Mouse (Mus musculus) cerebellum, adult (tissue): ENCODE data around the gene Gm30191.
"Not testable (repeated sequence)": the region's sequence is repeated elsewhere in the genome, so short reads cannot be mapped to it uniquely, and the experiment has no call there.

Source experiments
- ATAC-seq: cut with Nextera tagmentation; 2 replicates; pipeline ENCODE4 v1.9.2; 2017; ENCODE audit warnings: mild to moderate bottlenecking, moderate library complexity, mixed read lengths; ENCODE audit not compliant: insufficient number of reproducible peaks, low FRiP score, low TSS enrichment

Gene Gm30191

DNA sequence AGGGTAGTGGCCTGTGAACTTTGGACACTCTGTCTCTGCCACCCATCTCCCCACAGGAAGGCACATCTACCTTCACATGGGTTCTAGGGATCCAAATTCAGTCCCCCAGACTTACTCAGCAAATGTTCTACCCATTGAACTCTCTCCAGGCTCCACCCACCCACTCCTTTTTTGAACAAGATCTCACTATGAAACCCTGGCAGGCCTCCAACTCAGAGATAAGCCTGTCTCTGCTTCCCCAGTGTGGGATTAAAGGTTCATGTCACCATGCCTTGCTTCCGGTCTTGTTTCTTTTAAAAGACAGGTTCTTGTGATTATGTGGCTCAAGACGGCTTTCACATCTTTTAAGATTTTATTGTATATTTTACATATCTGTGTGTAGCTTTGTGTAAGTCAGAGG lies 38.2 kb downstream of the Gm30191 start:
- ATAC-seq, result no peak

DNA sequence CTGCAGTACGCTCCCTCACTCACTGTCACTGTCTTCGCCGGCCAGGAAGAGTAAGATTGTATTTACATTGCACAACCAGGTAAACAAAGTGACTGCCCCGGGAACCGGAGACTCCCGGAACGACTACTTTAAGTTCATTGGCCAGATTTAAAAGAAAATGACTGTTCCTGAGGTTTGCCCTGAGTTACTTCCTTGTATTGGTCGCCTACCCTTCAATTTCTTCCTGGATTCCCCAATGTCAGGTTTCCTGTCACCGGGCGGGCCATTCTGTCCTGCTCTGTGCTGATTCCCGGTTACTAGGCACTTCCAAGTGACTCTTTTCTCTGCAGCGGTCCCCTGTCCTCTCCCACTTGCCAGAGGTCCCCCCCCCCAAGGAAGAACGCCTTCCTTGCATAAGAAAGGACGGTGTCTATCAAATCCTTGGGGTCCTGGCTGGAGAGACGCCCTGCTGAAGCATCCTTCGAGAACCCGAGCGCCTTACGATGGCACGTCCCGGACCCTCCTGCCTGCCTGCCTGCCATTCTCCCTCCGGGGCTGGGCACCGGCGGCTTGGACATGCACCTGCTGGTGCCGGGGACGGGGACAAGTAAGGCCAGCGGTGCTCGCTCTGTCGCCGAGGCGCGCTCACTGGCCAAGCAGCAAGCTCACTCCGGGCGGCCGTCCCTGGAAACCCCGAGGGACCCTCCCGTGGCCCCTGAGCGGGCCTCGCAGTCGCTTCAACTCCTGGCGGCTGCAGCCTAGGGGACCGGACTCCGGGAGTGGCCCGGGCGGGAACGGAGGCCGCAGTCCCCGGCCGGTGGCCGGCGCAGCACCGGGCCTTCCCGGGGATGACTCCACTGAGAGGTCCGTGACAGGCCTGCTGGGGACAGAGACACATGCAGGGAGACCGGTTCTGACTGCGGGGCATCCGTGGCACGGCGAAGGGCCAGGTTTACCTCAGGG lies 39.8 kb downstream of the Gm30191 start:
- peak; percentile 60; the same call in 1 of the 2 replicates for ATAC-seq

DNA sequence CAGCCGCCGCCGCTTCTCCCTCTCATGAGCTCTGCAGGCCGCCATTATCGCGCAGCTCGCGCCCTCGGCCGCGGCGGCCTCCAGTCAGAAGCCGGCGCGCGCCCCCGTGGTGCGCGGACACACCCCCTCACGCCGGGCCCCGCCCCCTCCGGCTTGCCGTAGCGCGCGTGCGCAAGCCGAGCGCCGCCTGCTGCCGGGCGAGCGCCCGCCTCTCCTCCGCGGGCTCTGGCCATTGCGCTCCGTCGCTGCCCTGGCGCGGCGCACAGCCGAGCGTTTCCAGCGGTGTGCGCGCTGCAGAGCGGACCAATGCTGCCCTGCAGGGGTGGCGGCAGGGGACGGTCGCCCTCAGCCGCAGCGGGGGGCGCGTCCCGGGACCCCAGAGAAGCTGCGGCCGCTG lies 40.4 kb downstream of the Gm30191 start:
- ATAC-seq, result peak; percentile 88

DNA sequence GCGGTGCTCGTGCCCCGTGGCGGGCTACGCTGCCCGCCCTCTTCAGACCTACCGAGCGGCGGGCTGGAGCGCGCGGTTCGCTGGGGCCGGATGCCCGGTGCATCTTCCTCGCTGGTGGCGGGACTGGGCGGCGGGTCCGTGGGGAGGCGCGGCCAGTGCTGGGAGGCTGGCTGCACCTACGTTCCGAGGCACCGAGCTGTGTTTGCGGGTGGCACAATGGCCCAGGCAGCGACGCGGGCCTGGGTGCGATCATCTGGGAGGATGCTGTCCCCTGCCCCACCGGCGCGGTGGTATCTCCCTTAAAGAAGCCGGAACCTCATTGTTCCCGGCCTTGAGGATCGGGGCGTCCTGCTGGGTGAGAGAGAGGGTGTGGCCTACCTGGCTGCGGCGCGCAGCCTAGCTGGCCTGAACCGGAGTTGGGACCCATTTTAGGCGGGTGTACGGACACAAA lies 40.9 kb downstream of the Gm30191 start, which contains the start of gene Pdik1l:
TSS of gene Pdik1l (minus strand) at position 321 of the 451 bp plus-strand sequence.
- peak; percentile 65 for ATAC-seq

DNA sequence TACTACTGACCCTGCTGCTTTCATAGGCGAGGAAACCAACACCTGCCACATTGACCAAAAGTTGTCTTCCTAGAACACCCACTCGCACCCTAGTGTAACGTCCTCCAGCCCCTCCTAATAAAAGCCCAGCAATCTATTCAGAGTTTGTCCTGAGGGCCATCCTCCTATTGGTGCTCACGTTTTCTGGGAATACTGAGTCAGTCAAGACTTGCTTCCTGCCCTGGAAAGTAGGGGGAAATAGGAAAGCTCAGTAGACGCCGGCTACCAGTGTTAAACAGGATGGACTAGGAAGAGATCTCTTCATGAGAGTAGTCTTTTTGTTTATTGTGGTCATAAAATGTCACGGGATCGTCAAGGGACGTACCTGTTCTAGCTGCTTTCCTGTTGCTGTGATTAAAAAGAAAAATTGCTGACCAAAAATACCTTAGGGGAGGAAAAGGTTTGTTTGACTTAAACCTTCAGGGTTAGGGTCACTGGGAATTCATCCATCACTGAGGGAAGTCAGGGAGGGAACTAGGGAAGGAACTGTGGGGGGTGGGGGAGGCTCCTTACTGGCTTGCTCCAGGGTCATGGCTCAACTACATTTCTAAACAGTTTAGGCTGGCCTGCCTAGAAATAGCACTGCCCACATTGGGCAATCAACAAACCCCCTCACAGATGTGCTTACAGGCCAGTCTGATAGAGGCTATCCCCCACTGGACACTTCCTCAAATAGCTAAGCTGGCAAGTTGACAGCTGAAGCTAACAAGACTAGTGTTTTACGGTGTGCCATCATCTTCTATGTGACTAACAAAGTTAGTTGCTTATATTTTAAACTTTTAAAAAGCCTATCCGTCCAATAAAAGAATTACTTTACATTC lies 41.9 kb downstream of the Gm30191 start:
- ATAC-seq, result no peak

DNA sequence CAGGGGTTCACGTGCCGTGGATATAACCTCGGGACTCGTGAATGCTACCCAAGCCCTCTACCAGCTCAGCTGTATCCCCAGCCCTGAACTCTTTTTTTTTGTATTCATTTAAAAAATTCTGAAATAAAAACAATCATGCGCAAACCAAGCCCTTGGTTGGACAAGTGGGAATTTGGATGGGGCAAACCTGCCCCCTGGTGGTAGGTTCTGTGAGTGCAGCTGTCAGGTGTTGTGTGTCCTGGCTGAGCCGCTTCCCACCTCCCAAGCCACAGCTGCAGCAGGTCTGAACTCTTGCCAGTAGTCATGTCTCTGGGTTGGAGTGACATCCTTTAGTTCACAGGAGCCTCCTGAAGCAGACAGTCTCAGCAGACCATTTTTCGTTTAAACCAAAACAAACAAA lies 45.3 kb downstream of the Gm30191 start:
- ATAC-seq, result no peak

DNA sequence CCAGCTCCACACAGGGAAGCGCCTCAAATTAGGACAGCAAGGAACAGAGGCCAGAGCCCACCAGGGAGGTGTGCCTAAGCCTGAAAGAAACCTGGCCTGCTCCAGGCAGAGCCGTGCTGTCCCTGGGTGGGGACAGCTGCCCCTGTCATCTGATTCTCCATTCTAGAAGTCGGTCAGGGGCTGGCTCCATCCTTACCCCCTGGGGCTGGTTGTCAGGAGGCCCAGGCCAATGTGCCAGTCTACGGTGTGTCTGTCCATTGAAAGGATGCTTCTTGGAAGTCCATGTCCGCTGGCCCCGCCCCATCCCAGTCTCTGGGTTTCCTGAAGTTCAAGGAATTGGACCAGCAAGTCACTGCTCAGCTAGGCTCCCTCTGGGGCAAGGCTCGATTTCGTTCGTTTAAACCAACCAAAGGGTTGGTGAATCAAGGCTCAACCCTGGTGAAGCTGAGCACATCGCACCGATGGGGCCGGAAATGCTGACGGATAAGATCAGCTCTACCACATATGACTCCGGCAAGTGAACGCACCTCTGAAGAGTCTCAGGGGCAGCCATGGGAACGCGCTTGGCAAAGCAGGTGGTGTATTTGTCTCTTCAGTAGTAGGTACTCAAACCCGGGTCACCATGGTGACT lies 46.4 kb downstream of the Gm30191 start:
- no peak for ATAC-seq

DNA sequence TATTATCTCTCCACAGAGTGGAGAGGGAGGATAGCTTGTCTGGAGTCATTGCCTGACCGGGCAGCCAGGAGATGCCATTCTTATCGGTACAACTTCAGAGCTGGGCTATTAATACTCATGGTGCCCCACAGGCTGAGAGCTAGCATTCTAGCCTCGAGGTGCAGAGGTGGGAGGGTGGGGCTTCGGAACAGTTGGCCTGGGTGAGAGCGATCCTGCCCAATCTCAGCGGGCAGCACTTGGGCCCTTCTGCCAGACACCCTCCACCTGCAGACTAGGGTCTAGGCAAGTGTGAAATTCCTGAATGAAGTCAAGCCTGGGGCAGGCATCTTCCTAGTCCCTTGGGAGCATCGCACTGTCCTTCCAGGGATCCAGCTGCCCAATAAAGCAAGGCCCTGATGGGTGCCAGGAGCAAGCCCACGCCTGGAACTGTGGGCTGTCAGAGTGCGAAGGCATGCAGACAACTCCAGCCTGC lies 47.0 kb downstream of the Gm30191 start:
- no peak for ATAC-seq

DNA sequence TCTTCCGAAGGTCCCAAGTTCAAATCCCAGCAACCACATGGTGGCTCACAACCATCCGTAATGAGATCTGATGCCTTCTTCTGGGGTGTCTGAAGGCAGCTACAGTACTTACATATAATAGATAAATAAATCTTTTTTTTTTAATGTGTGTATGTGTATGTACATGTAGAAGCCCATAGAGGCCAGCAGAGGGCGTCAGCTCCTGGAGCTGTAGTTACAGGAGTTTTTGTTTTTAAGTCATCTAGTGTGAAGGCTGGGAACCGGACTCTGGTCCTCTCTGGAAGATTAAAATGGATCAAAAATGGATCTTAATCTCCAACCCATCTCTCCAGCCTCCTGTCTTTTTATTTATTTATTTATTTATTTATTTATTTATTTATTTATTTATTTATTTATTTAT lies 49.4 kb downstream of the Gm30191 start:
- ATAC-seq, result not testable (repeated sequence)

DNA sequence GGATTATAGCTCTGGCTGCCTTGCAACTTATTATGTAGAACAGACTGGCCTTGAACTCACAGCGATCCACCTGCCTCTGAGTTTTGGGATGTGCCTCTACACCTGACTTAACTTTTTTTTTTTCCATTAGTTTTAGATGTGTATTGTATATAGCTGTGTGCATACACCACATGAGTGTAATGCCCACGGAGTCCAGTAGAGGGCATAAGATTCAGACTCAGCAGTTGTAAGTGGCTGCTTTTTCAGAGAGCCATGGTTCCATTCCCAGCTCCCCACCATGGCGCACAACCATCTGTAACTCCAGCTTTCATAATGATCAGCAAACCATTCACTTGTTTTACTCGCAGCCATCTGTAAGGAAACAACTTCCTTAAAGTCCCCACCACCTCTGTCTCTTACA lies 49.8 kb downstream of the Gm30191 start:
- ATAC-seq, result no peak

DNA sequence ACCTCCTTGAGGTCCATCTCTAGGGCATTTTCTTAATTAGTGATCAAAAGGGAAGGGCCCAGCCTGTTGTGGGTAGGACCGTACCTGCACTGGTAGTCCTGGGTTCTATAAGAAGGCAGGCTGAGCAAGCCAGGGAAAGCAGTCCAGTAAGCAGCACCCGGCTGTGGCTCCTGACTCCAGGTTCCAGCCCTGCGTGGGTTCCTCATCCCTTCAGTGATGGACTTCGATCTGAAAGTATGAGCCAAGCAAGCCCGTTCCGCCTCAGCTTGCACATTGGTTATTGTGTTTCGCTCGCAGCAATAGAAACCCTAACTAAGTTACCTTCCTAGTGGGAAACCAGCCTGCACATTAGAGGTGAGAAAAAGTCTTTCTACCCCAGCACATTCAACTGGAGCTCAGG lies 50.6 kb downstream of the Gm30191 start:
- no peak for ATAC-seq

DNA sequence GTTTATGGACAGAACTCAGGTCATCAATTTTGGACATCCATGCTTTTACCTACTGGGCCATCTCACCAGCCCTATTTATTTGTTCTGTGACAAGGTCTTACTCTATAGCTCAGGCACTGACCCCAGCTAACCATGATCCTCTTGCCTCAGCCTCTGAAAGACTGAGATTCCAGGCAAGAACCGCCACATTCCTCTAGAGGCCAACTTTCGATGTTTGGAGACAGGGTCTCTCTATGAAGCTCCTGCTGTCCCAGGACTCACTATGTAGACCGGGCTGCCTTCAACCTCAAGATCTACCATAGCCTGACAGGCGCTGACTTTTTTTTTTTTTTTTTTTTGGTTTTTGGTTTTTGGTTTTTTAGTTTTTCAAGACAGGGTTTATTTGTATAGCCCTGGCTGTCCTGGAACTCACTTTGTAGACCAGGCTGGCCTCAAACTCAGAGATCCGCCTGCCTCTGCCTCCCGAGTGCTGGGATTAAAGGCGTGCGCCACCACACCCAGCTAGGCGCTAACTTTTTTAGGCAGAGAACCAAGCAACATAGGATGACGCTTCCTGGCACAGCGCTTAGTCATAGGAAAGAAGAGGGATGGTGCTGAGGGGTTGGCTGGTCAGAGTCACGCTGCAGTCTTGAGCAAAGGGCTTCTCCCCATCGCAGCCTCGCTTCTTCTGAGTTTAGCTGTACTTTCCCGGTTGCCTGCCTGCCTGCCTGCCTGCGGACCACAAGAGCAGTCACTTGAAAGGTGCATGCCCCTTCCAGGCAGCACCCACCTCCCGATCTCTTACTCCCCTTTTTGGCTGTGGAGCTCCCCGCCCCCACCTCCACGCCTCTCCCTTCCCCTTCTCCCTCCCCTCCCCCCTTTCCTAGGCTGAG lies 52.1 kb downstream of the Gm30191 start:
- ATAC-seq, result no peak

DNA sequence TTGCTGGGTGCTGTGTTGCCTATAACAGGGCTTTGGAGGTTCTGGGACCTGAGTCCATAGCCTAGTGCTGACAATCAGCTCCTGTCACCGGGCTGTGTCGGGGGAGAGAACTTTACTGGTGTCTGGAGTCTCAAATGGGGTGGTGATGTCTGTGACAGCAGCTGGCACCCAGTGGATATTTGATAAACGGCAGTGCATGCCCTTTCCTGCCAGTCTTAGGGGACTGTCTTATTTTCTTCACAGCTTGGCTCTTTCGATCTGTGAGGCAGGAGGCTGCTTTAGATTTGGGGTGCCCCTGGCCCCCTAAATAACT lies 52.7 kb downstream of the Gm30191 start:
- no peak for ATAC-seq
